Mouse (Mus musculus) A20 (cell line): ENCODE results near the gene Foxa2.

Experiments used
- DNase-seq: peaks from one replicate; pipeline ENCODE4 v3.0.0-alpha.2; 2011; ENCODE audit warnings: low read depth, low spot score

The Foxa2 gene

GRCm38 (mm10) chr2:148046799-148047165 lies at the start of gene Foxa2:
TSS of gene Foxa2 (minus strand) at chr2:148046969.
- no peak for DNase-seq

- no peak for DNase-seq
These were observed 45.3 kb upstream of the Foxa2 start for GRCm38 (mm10) chr2:148092089-148092488.

GRCm38 (mm10) chr2:148091657-148092056 lies 44.9 kb upstream of the Foxa2 start:
- DNase-seq, result no peak

DNA sequence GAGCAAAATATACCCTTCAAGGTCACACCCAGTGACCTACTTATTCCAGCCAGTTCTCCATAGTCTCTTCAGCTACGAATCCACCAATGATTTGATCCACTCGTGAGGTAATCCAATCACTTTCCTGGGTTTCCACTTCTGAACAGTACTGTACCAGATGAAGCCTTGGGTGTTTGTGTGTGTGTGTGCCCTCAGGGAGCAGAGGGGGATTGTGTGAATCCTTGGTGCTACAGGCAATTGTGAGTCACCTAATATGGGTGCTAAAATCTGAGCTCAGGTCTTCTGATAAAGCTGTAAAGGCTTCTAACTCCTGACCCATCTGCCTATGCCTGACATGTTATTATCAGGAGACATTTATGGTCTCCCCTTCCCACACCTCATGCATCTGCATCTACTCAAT lies 43.3 kb upstream of the Foxa2 start:
- no peak for DNase-seq

- DNase-seq, result no peak
These were observed 38.8 kb upstream of the Foxa2 start for GRCm38 (mm10) chr2:148085529-148085928.

- DNase-seq, result no peak
These were observed 38.4 kb upstream of the Foxa2 start for GRCm38 (mm10) chr2:148085126-148085525.

- DNase-seq, result no peak
These were observed 35.5 kb upstream of the Foxa2 start for GRCm38 (mm10) chr2:148082283-148082682.

- no peak for DNase-seq
These were observed 13.9 kb upstream of the Foxa2 start for GRCm38 (mm10) chr2:148060705-148061104.

GRCm38 (mm10) chr2:148053411-148053810 lies 6.6 kb upstream of the Foxa2 start:
- no peak for DNase-seq

GRCm38 (mm10) chr2:148048484-148049129 lies 1.8 kb upstream of the Foxa2 start:
- no peak for DNase-seq

DNA sequence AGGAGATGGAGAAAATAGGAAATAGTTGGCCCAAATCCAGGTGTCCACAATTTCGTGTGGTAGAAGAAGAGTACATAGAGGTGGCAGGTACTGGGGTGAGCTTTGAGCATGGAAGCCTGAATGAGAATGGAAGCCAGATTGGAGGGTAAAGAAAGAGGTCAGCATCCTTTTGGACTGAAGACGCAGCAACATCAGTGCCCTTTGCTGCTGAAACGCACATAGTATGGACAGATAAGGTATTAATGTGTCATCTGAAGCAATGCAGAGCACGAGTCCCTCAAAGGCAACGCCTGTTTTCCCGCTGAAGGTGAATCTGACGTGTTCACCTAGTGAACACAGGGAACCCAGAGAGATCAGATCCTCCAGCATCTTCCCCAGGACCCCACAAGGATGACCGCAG lies 842 bp upstream of the Foxa2 start:
- no peak for DNase-seq

DNA sequence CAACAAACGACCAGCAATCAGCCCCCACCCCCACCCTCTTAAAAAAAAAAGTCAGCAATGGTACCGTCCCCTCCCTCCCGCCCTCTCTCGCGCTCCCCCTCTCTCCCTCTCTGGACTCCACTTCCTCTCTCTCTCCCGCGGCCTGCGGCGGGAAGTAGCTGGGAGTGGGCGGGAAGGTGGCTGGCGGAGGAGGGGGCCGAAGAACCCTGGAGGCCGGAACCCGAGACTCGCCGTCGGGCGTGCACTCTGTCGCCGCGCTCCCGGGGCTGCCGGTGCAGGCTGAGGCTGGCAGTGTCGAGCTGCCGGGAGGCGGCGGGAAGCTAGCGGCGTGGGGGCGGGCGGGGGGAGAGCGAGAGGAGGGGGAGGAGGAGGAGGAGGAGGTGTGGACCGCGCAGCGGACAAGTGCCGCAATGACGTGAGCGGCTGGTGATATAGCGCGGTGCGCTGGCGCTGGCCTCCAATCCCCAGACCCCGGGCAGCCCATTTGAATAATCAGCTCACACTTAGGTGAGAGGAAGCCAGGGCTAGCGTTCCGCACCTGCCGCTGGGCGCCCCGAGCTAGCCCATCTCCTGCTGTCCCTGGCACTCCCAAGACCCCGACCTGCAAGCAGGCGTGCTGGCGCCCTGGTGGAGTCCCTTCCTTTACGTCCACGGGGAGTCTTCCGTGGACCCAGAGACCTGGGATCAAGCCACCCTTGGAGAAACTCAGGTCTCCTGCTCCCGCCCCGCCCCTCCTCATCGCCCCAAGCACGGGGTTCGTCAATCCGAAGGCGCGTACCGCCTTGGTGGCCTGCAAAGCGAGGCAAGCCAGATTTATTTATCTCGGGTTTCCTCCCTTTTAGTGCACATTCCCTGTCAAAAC lies 601 bp downstream of the Foxa2 start:
- DNase-seq, result no peak

- DNase-seq, result no peak
These were observed 1.2 kb downstream of the Foxa2 start for GRCm38 (mm10) chr2:148045543-148045936.

DNA sequence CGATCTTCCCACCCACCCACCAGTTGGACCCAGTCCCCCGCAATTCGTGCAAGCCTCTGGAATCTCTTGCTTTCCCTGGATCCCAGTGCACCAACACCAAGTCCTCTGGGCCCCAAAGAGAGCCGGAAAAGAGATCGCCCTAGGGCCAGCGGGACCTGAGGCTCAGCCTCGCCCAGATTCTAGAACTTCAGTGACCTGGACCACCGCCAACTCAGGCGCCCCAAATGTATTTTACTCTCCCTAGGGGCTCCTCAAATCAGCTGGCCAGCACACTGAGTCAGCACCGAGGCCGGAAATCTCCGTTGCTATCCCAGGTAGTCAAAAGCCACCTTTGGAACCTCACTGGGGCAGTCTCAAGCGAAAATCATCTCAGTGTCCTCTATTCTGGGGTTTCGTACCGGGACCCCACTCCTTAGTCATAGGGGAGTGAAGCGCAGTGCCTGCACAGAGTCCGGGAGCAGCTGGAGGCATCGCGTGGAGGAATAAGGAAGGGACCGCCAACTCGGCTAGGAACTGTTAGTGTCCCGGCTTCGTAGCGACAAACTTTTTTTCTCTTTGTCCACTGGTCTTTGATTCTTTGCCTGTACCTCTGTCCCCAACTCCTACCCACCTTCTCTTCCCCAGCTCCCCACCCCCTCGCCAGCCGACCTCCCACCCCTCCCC lies 1.8 kb downstream of the Foxa2 start:
- DNase-seq, result no peak

- no peak for DNase-seq
These were observed 2.5 kb downstream of the Foxa2 start for GRCm38 (mm10) chr2:148043976-148044876.

GRCm38 (mm10) chr2:148043271-148043975 lies 3.3 kb downstream of the Foxa2 start:
- DNase-seq, result no peak

DNA sequence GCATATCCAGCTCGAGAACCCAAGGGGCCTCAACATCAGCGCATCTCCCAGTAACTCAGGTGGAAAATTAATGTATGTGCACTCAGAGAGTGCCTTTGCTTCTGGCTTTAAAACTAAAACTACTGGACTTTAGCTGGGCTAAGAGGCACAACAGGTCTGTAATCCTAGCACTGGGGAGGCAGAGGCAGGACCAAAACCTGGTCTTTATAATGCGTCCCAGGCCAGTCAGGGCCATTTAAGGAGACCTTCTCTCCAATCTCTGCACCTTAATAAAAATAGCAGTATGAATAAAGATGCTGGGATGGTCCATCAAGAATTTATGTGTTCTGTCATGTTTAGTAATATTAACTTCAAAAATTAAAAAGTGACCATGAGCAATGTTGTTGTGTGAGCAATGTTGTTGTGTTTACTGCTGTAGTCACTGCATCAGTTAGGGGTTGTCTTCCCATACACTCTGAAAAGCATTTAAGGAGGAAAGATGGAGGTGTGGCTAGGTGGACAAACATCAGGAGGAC lies 4.6 kb downstream of the Foxa2 start:
- DNase-seq, result no peak

GRCm38 (mm10) chr2:148041381-148041780 lies 5.4 kb downstream of the Foxa2 start:
- no peak for DNase-seq

DNA sequence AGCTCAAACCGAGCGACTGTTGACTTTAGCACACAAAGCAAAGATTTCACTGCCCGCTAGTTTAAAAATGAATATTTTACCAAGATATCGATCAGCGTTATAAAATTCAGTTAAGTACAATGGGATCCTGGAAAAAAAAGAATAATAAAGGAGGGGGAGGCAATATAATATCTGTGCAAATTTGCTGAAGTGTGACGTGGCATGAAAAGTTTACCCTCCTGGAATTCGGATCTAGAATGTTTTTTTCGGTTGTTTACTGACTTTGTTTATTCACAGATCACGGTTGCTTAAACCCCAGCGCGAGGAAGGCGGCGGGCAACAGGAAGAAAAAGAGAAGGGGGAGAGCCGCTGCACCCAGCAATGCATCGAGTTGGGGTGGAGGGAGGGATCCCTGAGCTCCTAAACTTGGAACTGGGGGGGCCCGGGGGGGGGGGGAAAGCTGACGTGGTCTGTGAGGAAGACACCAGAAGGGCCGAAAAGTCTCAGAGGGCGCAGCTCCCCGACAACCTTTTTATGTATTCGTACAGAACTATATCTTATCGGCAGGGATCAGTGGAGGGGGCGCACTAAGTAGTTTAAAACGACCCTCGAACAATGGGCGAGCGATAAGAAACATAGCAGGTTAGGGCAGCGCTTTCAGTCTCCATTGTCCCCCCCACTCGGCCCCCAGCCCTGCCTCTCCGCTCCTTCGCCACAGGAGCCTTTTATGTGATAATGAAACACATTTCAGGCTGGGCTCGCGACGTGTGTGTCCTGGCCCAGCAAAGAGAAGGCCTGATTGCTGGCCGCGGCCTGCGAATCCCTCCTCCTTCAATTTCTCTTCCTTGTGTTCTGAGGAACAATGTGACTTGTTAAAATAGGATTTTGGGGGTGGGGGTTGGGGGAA lies 6.3 kb downstream of the Foxa2 start:
- DNase-seq, result no peak
